8 mouse cellular contexts compared by ENCODE assay signal in the genomic region with DNA sequence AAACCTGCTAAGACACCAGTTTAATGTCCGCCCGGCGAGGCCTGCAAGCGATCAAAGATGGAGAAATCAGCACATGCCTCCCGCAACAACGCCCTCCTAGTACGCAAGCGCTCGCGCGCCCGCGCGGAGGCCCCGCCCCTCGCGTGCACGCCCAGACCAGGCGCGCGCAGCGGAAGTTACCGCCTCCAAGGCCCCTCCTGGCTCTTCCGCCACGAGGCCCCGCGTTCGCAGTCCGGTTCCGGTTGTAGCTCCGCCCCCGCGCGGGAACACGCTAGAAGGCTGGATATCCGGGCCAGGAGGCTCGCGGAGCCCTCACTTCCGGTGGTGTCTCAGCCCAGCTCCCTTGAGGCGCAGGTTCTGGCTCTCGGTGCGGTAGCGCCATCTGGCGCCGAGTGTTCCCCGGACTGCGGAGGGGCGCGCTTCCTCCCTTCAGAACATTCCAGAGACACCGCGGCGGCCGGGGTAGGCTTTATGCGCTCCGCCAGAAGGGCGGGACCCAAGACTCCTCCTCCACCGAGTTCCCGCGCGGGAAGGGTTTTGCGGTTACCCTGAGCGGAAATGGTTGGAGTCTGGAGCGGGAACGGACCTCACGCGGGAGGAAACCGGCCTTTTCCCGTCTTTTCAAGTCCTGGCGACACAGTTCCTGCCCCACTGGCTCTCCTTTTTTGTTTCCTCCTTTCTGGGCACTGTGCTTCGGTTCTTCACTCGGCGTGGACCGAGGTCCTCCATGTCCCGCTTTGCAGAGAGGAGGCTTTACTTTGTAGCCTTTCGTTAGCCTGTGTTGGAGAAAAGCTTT. TPM values are rescaled to one million over a fixed set of nuclear protein-coding genes. Genes with fewer than 3 reads are reported as not detected.
DNase-seq lines count a peak whose midpoint lies in the region; ATAC-seq and TF ChIP-seq lines count a peak whose summit lies in the region.

No protein-coding gene starts in this region.

- WGBS in heart, embryonic 15.5 days, result under 1% methylated on average over 75 of the region's 75 CpGs
- WGBS in liver, embryonic 14.5 days (ENCODE audit: insufficient replicate concordance), result under 1% methylated on average over 75 of the region's 75 CpGs
- under 1% methylated on average over 74 of the region's 75 CpGs for WGBS in neural tube, embryonic 11.5 days
- WGBS in stomach, postnatal 0 days, result under 1% methylated on average over 72 of the region's 75 CpGs

- peak; percentile 54 for TF ChIP-seq EP300 in liver, embryonic 14.5 days (IDR thresholded peaks at IDR 0.05; ENCODE audit: low read depth)
- TF ChIP-seq EP300 in stomach, postnatal 0 days (optimal IDR thresholded peaks at IDR 0.05), result peak; percentile 61

- H3K4me1 ChIP-seq in heart, embryonic 15.5 days (replicated peaks), result peaks cover 9% of the 10 kb centered on the region
- H3K4me1 ChIP-seq in liver, embryonic 14.5 days (replicated peaks; ENCODE audit: control insufficient read depth in 2 of 2, insufficient read depth in 2 of 2, low read length in 1 of 2), result peaks cover 13 to 17% of the 10 kb centered on the region in 2 experiments
- H3K4me1 ChIP-seq in neural tube, embryonic 11.5 days (ENCODE audit: control insufficient read depth, insufficient read depth, low read length), result no peaks in the 10 kb centered on the region; the same call in 1 of the 2 replicates
- no peaks in the 10 kb centered on the region for H3K4me1 ChIP-seq in stomach, postnatal 0 days (replicated peaks; ENCODE audit: control insufficient read depth, insufficient read depth)

- peak; percentile 92 for TF ChIP-seq CTCF in liver, embryonic 14.5 days (IDR thresholded peaks at IDR 0.05; ENCODE audit: low read depth)
- TF ChIP-seq CTCF in stomach, postnatal 0 days (IDR thresholded peaks at IDR 0.05; ENCODE audit: low read depth), result peak; percentile 99

- no peaks in the 10 kb centered on the region for H3K36me3 ChIP-seq in heart, embryonic 15.5 days
- H3K36me3 ChIP-seq in liver, embryonic 14.5 days (replicated peaks; ENCODE audit: control insufficient read depth, insufficient read depth, low read depth), result no peaks in the 10 kb centered on the region
- H3K36me3 ChIP-seq in neural tube, embryonic 11.5 days (ENCODE audit: control insufficient read depth, insufficient read depth, low read length), result no peaks in the 10 kb centered on the region
- H3K36me3 ChIP-seq in stomach, postnatal 0 days (ENCODE audit: control insufficient read depth, insufficient read depth, low read length), result no peaks in the 10 kb centered on the region

- peak overlapping the region; percentile 83 for H3K4me2 ChIP-seq in heart, embryonic 15.5 days
- H3K4me2 ChIP-seq in liver, embryonic 14.5 days (ENCODE audit: low read depth), result peak overlapping the region; percentile 99
- peak overlapping the region; percentile 65 for H3K4me2 ChIP-seq in neural tube, embryonic 11.5 days (ENCODE audit: low read depth)
- peak overlapping the region; percentile 75 for H3K4me2 ChIP-seq in stomach, postnatal 0 days (replicated peaks; ENCODE audit: low read depth)

- peak overlapping the region; percentile 66 for H3K9ac ChIP-seq in heart, embryonic 15.5 days
- peak overlapping the region; percentile 96 for H3K9ac ChIP-seq in liver, embryonic 14.5 days (replicated peaks)
- peak overlapping the region; percentile 74 for H3K9ac ChIP-seq in neural tube, embryonic 11.5 days (ENCODE audit: low read length)
- peak overlapping the region; percentile 70 for H3K9ac ChIP-seq in stomach, postnatal 0 days (ENCODE audit: low read length)

- peak overlapping the region; percentile 63 for H3K4me3 ChIP-seq in heart, embryonic 15.5 days
- peak overlapping the region; percentile 86 to 90 for H3K4me3 ChIP-seq in liver, embryonic 14.5 days (ENCODE audit: insufficient read depth in 1 of 2, low read depth in 2 of 2, low read length in 2 of 2)
- peak overlapping the region; percentile 44 for H3K4me3 ChIP-seq in neural tube, embryonic 11.5 days (ENCODE audit: low read depth, low read length)
- peak overlapping the region; percentile 45 for H3K4me3 ChIP-seq in stomach, postnatal 0 days (ENCODE audit: low read depth, low read length)

- H3K27ac ChIP-seq in heart, embryonic 15.5 days, result peak overlapping the region; percentile 94
- peak overlapping the region; percentile 98 for H3K27ac ChIP-seq in liver, embryonic 14.5 days
- peak overlapping the region; percentile 83 for H3K27ac ChIP-seq in neural tube, embryonic 11.5 days (ENCODE audit: low read depth, low read length)
- peak overlapping the region; percentile 98 for H3K27ac ChIP-seq in stomach, postnatal 0 days (replicated peaks)

- peak; percentile 98 for DNase-seq in c-Kit-negative CD71-positive TER-119-positive erythroid progenitor cells, embryonic 14.5 days (ENCODE audit: low read depth, low spot score)
- peak; percentile 99 for DNase-seq in fibroblast of lung, adult 2 months (ENCODE audit: low read depth)
- peak; percentile 100 for DNase-seq in kidney, postnatal 25 days
- peak; percentile 97 to 99 (median 98) for DNase-seq in liver, embryonic 14.5 days (ENCODE audit: low read depth in 3 of 3, low spot score in 3 of 3)
- peak; percentile 100 for DNase-seq in neural tube, embryonic 11.5 days (ENCODE audit: low spot score)
- DNase-seq in stomach, postnatal 0 days (ENCODE audit: low spot score), result peak; percentile 100

- no peaks in the 10 kb centered on the region for H3K9me3 ChIP-seq in heart, embryonic 15.5 days (replicated peaks)
- H3K9me3 ChIP-seq in liver, embryonic 14.5 days (ENCODE audit: control insufficient read depth, low read length), result no peaks in the 10 kb centered on the region
- H3K9me3 ChIP-seq in neural tube, embryonic 11.5 days (ENCODE audit: control insufficient read depth, low read length), result no peaks in the 10 kb centered on the region
- no peaks in the 10 kb centered on the region for H3K9me3 ChIP-seq in stomach, postnatal 0 days (ENCODE audit: control insufficient read depth, low read length)

- ATAC-seq in CD4-positive, CD25-positive, alpha-beta regulatory T cell, adult 4 months, result peak; percentile 94
- ATAC-seq in heart, embryonic 15.5 days (replicated peaks; ENCODE audit: insufficient number of reproducible peaks, insufficient read depth, low FRiP score, low read depth), result peak; percentile 98
- ATAC-seq in liver, embryonic 14.5 days (ENCODE audit: insufficient read depth), result peak; percentile 97
- peak; percentile 98 for ATAC-seq in neural tube, embryonic 11.5 days (ENCODE audit: insufficient read depth, low FRiP score, low TSS enrichment)
- peak; percentile 98 for ATAC-seq in stomach, postnatal 0 days (ENCODE audit: low FRiP score, low TSS enrichment)

- H3K27me3 ChIP-seq in heart, embryonic 15.5 days, result no peaks in the 10 kb centered on the region
- no peaks in the 10 kb centered on the region for H3K27me3 ChIP-seq in liver, embryonic 14.5 days (ENCODE audit: control insufficient read depth, insufficient read depth, low read length)
- no peaks in the 10 kb centered on the region for H3K27me3 ChIP-seq in neural tube, embryonic 11.5 days (ENCODE audit: control insufficient read depth, insufficient read depth, low read length)
- H3K27me3 ChIP-seq in stomach, postnatal 0 days (ENCODE audit: control insufficient read depth, insufficient read depth, low read length), result no peaks in the 10 kb centered on the region

RNA-seq across cellular contexts. Expression of gene Gm42906, which starts 59.4 kb away (rescaled TPM):
- not detected for polyA plus RNA-seq in CD4-positive, CD25-positive, alpha-beta regulatory T cell, adult 4 months (2017; shearing (Covaris generic))
- polyA plus RNA-seq in heart, embryonic 15.5 days (2015; fragmentation: Nextera tagmentation; extraction: Ambion mirVana), result 0.38 and 0.46 TPM in 2 replicates
- not detected in 2 replicates for polyA plus RNA-seq in liver, embryonic 14.5 days (2012; rRNA removed)
- polyA plus RNA-seq in liver, embryonic 14.5 days (2014; fragmentation: Nextera tagmentation; extraction: Ambion mirVana), result not detected in 2 replicates
- not detected in 2 replicates for polyA plus RNA-seq in neural tube, embryonic 11.5 days (2014; fragmentation: Nextera tagmentation; extraction: Ambion mirVana)
- 0.52 TPM in 1 of 2 replicates, not detected in the other for polyA plus RNA-seq in stomach, postnatal 0 days (2015; fragmentation: Nextera tagmentation; extraction: Ambion mirVana)

Comparison
In these comparisons a context has a peak if more than half of its experiments do, and no peak if none do; other contexts are left out.
1. Peak in every context shown above with its lines: DNase-seq, ATAC-seq, H3K4me3 ChIP-seq and H3K27ac ChIP-seq.